Mouse (Mus musculus): ENCODE measurements around the gene Obscn.

Gene Obscn

DNA sequence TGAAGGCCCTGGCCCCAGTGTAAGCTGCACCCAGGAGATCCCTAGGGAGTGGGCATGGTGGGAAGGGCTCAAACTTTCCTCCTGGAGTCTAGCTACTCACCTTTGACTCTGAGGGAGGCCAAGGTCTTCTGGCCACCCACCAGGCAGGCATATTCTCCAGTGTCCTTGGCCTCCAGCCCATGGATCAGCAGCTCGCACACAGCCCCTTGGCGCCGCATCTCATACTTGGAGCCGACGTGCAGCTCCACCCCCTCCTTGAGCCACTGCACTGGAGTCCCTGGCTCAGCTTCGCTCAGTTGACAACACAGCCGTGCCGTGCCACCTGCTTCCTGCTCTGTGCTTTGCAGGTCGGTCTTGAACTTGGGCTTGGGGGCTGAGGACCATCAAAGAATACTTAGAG, 85.2 kb downstream of the Obscn start:
- DNase-seq (ENCODE audit: low spot score) = no peak

DNA sequence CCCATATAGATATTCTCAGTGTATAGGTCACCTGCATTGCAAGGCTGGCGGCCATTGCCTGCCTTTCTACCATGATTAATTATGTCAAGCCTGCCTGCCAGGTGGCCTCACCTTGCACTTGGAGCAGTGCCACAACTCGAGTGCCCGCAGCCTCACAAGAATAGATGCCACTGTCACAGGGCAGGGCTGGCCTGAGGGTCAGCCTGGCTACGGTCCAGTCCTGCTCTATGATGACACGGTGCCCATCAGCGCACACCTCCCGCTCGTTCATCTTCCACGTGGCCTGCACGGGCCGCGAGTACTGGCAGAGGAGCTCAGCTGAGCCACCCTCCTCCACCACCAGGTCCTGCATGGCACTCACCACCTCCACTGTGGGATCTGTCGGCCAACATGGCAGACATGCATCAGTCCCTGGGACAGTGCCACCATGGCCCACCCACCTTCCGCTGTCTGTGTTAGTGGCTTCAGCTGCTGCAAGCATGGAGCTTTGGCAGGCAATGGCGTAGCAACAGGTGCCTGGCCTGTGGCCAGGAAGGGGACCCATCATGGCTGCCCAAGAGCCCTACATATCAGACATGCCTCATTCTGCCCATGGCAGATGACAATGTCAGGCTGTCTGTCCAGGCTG, 91.4 kb downstream of the Obscn start:
- DNase-seq (ENCODE audit: low spot score) = no peak

DNA sequence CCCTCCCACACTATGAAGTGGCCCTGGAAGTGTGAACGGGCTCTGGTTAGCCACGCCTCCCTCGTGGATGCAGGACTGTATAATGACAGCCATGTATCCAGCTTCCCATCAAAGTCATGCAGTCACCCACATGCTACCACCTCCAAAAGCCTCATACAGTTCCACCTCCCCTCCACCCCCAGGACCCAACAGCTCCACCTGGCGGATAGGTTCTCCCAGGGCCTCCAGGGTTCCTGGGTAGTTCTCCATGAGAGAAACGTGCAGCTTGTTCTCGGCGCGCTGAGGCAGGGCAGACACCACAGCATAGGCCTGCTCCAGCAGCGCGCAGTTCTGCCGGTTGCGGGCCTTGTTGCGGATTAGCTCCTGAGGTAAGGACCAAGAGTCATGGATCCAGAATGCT, 107.2 kb downstream of the Obscn start:
- no peak for DNase-seq (ENCODE audit: low spot score)

DNA sequence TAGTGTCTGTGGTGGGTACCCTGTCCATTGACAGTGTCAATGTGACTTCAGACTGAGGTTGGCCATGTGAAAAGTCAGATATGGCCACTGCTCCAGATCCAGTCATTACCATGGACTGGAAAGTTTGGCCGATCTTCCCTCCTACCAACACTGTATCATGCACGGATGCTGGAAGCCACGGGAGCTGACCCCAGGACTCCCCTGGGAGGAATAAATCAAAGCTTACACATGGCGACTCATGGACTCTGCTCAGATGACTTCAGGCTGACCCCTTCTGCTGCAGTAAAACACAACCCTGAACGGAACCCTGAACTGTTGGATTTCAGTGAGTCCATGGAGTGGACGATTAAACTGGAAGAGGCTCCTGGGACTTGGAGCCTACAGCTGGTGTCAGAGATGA, 109.8 kb downstream of the Obscn start:
- no peak for DNase-seq (ENCODE audit: low spot score)

- no peak for DNase-seq (ENCODE audit: low spot score)
Measured at GRCm38 (mm10) chr11:59015052-59015451, 121.2 kb downstream of the Obscn start.

DNA sequence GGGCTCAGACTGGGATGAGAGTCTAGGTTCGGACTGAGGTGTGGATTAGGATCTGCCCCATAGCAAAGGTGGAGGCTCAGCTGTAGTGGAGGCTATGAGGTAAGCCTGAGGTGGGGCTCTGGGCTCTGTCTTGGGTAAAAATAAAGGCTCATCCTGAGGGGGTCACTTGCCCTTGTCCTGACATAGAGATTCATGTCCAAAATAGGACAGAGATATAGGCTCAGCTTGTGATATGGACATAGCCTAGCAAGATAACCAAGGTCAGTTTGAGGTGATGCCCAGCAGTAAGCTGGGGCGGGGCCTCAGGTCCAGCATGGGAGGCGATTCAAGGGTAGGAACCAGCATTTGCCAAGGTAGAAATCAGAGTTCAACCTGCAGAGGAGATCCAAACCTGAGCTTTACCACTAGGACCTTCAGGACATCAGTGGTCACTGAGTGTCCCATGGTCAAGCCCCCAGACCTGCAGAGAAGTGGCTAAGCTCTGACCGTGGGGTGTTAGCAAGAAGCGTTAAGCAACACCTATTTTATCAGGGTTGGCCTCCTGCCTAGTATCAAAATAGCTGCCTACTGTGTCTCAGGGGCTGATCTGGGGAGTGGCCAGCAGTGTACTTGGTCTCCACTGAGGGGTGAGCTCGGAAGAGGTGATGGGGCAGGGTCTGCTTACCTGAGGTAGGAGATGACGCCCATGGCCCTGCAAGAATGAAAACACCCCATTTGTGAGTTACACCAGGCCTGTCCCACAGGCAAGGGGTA, 133.7 kb downstream of the Obscn start:
- no peak for DNase-seq (ENCODE audit: low spot score)

GRCm38 (mm10) chr11:59000635-59001034, 135.6 kb downstream of the Obscn start:
- DNase-seq (ENCODE audit: low spot score) = no peak

DNA sequence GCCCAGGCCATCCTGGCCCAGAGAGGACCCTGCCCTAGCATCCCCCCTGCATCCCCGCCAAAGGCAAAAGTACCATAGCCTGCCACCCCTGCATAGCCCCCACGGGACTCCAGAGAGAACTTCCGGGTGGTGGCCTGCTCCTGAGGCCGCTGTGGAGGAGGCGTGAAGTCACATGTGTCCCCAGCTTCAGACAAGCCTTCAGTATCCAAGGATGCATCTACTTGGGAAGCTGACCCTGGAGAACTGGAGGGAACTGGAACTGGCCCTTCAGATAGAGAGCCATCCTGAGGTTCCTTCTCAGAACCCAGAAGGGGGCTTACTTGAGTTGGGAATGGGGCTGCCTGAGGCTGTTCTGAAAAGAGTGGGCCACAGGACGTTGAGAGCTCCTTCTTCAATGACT, 136.4 kb downstream of the Obscn start:
- DNase-seq (ENCODE audit: low spot score) = no peak

GRCm38 (mm10) chr11:58999158-58999557, 137.0 kb downstream of the Obscn start:
- DNase-seq (ENCODE audit: low spot score) = no peak

DNA sequence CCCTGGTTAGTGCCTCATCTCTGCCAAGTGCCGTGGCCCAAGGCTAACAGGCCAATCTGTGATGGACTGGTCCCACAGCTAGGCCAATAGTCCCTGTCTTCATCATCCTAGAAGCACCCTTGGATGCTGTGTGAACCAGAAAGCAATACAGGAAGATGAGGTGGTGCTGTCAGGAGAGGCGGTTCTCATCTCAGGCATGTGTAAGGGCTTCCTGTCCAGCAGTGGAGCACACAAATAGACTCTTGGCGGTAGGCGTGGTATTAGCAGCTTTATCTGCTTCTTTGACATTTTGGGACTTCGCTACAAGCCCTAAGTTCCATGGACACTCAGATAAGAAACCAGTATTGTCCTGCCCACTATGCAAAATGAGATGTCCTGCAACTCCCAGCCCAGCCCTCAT, 138.7 kb downstream of the Obscn start:
- no peak for DNase-seq (ENCODE audit: low spot score)

GRCm38 (mm10) chr11:58995807-58996370, 140.3 kb downstream of the Obscn start:
- DNase-seq (ENCODE audit: low spot score) = no peak

DNA sequence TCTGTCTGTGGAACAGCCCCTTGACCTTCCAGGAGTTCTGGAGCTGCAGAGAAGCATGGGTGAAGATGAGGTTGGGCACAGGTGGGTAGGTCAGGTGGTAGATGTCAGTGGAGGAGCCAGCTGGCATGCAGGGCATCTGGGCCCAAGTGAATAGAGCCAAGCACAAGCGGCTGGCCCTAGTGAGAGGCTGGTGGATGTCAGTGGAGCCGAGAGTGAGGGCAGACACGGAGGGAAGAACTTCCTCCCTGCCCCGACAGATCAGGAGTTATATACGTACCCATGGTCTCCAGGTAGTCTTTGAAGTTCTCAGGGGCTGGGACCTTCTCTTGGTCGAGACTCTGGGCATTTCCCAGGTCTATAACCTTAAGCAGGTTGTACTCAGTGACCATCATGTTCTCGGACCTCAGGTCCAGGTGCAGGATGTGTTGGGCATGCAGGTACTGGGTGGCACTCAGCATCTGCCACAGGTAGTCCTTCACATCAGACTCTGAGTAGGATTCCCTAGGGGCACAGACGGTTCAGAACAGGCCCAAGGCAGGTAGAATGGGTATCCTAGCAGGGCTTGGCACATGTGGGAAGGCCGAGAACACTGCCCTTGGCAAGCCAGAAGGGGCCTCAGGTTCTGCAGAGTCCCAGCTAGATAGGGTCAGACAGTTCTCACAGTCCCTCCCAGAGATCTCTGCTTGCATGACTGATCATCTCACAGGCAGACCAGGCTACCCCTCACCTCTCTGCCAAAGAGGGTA, 141.0 kb downstream of the Obscn start:
- no peak for DNase-seq (ENCODE audit: low spot score)

DNA sequence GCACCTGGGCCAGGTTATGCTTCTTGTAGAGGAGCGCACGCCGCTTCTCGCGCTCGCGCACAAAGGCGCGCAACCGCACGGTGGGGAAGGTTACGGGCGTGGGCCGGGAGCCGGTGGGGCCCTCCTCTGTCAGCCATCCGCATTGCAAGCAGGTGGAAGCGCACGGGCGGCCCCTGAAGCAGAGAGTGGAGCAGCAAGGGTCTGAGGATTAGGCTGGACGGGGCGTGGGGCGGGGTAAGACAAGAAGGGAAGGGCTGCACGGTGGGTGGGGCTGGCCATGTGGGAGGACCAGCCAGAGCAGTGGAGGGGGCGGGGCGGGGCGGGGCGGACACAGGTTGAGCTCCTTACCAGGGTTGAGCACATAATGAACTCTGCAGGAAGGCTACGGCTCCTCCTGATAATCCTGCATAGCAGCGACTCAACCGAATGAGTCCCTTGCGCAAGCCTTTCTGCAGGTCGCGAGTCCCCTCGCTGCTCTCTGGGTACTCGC, 141.8 kb downstream of the Obscn start:
- DNase-seq (ENCODE audit: low spot score) = no peak

GRCm38 (mm10) chr11:58993091-58993670, 143.0 kb downstream of the Obscn start:
- DNase-seq (ENCODE audit: low spot score) = no peak

GRCm38 (mm10) chr11:58991911-58992310, 144.3 kb downstream of the Obscn start:
- DNase-seq (ENCODE audit: low spot score) = no peak

DNA sequence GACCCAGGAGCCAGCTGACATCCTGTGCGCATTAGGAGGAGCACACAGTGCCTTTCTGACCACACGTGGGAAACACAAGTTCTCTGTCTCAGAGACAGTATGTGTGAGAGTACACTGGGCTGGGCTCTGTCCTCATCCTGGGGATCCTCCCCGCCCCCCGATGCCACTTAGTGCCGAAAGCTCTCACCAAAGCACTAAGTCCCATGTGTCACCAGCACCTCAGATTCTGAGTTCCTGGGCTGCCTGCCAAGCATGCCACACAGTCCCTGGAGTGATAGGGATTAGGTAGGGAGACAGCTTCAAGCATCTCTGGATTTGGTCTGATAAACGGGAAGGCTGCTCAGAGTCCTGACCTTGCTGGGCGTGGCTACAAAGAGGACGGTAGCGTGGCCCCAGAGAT, 145.4 kb downstream of the Obscn start:
- no peak for DNase-seq (ENCODE audit: low spot score)

DNA sequence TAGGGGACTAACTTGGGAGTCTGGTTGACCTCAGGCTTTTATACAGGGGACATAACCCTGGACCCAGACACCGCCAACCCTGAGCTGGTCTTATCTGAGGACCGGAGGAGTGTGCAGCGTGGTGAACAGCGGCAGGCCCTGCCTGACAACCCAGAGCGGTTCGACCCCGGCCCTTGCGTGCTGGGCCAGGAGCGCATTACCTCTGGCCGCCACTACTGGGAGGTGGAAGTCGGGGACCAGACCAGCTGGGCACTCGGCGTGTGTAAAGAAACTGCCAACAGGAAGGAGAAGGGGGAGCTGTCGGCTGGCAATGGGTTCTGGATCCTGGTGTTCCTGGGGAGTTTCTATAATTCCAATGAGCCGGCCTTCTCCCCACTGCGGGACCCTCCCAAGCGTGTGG, 146.1 kb downstream of the Obscn start:
- DNase-seq (ENCODE audit: low spot score) = no peak

DNA sequence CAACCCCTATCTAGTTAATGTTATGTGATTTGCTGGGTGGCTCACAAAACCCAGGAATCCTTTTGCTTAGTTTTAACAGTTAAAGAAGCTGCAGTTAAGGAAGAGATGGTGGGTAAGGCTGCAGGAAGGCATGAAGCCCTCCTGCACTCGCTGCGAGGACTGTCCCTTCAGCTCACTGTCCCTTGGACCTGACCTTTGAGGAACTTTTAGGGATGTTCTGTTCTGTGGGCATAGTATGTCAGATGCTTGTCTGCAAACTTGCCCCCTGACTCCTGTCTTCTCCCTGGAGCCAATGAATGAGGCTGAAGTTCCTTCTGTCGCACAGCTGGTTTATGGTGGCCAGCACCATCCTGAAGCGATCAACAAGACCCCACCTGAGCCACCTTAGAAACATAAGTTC, 147.0 kb downstream of the Obscn start:
- no peak for DNase-seq (ENCODE audit: low spot score)

GRCm38 (mm10) chr11:58985299-58985917, 150.8 kb downstream of the Obscn start:
- DNase-seq (ENCODE audit: low spot score) = no peak

GRCm38 (mm10) chr11:58984657-58985056, 151.5 kb downstream of the Obscn start:
- no peak for DNase-seq (ENCODE audit: low spot score)

- DNase-seq (ENCODE audit: low spot score) = no peak
Measured at GRCm38 (mm10) chr11:58983691-58984341, 152.4 kb downstream of the Obscn start.

Measured in urinary bladder, postnatal 10 days (tissue).